Mouse (Mus musculus) C2C12 (cell line): ENCODE measurements around the gene Rapgef1.
"Not testable (repeated sequence)": the region's sequence is repeated elsewhere in the genome, so short reads cannot be mapped to it uniquely, and the experiment has no call there.

Experiments used
- CEBPB ChIP-seq: IDR thresholded peaks from one replicate; pipeline ENCODE4 v1.6.1; 2011; ENCODE audit warnings: low read depth, mild to moderate bottlenecking, control low read depth, moderate library complexity
- CTCF ChIP-seq: IDR thresholded peaks from one replicate; pipeline ENCODE4 v1.5.1; 2011; ENCODE audit not compliant: control insufficient read depth, insufficient read depth, insufficient read length
- FOSL1 ChIP-seq: IDR thresholded peaks from one replicate; pipeline ENCODE4 v1.8.0; 2011; ENCODE audit warnings: mild to moderate bottlenecking, low read length; ENCODE audit not compliant: poor library complexity, insufficient read depth, severe bottlenecking
- MAX ChIP-seq: IDR thresholded peaks from one replicate; pipeline ENCODE4 v1.6.1; 2011; ENCODE audit warnings: mild to moderate bottlenecking, control low read depth
- MYOD1 ChIP-seq: IDR thresholded peaks from one replicate; pipeline ENCODE4 v1.6.1; 2011; ENCODE audit warnings: low read depth; ENCODE audit not compliant: control insufficient read depth, insufficient read length
- MYOG ChIP-seq: IDR thresholded peaks from one replicate; pipeline ENCODE4 v1.6.1; 2011; ENCODE audit not compliant: control insufficient read depth, insufficient read length; ENCODE audit errors: extremely low read depth
- USF1 ChIP-seq: IDR thresholded peaks from one replicate; pipeline ENCODE4 v1.6.1; 2011; ENCODE audit warnings: low read depth, mild to moderate bottlenecking, control low read depth, moderate library complexity

DNA sequence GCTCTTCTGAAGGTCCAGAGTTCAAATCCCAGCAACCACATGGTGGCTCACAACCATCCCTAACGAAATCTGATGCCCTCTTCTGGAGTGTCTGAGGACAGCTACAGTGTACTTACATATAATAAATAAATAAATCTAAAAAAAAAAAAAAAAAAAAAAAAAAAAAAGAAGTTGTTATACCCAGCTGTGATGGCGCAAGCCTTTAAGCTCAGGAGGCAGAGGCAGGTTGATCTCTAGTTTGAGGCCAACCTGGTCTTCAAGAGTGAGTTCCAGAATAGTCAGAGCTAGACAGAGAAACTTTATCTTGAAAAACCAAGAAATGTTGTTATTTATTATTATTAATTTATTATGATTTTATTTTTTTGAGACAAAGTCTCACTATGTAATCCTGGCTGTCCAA lies 161.7 kb downstream of the Rapgef1 start:
- TF ChIP-seq CTCF, MYOD1, USF1, MYOG, MAX, CEBPB, FOSL1: not testable (repeated sequence)
